Mouse (Mus musculus) liver, adult 2 months (tissue): ENCODE measurements at regions not wholly inside any gene's neighbourhood (a gene's known extent, or its start where the extent isn't known, plus 50 kb on each side); places are given as distances from the start of the nearest gene placed in this dataset.

Source experiments
- DNase-seq: peaks from one replicate; pipeline ENCODE4 v3.0.0-alpha.2; 2011; ENCODE audit warnings: low read depth, low spot score; ENCODE audit errors: extremely low read depth
- H3K27ac ChIP-seq: fragments of 200-500 bp; replicated peaks from 2 replicates; pipeline ENCODE4 v1.5.1; 2012; ENCODE audit warnings: low read depth, mild to moderate bottlenecking, control low read depth, inconsistent platforms, low read length; ENCODE audit not compliant: insufficient read depth
- H3K27me3 ChIP-seq: fragments of 200-500 bp; 2 replicates; pipeline ENCODE4 v1.6.1; 2012; ENCODE audit warnings: mild to moderate bottlenecking, moderate library complexity, low read length, inconsistent platforms; ENCODE audit not compliant: control insufficient read depth, insufficient read depth
- H3K36me3 ChIP-seq: fragments of 200-500 bp; 2 replicates; pipeline ENCODE4 v1.6.1; 2012; ENCODE audit warnings: low read length, inconsistent platforms; ENCODE audit not compliant: control insufficient read depth, insufficient read depth
- H3K4me1 ChIP-seq: fragments of 200-500 bp; 2 replicates; pipeline ENCODE4 v1.6.1; 2011; ENCODE audit warnings: low read length; ENCODE audit not compliant: control insufficient read depth, insufficient read depth
- H3K4me3 ChIP-seq: fragments of 200-500 bp; 2 replicates; pipeline ENCODE4 v1.5.1; 2011; ENCODE audit warnings: low read depth, mild to moderate bottlenecking, control low read depth, low read length, moderate library complexity; ENCODE audit not compliant: insufficient read depth
- H3K79me2 ChIP-seq: fragments of 200-500 bp; 2 replicates; pipeline ENCODE4 v1.6.1; 2012; ENCODE audit warnings: inconsistent platforms, mild to moderate bottlenecking, low read length, moderate library complexity; ENCODE audit not compliant: control insufficient read depth, insufficient read depth
- H3K9ac ChIP-seq: fragments of 200-500 bp; 2 replicates; pipeline ENCODE4 v1.6.1; 2012; ENCODE audit warnings: low read depth, mild to moderate bottlenecking, control low read depth, inconsistent platforms, low read length
- CTCF ChIP-seq: fragments of 200-500 bp; IDR thresholded peaks from 2 replicates; pipeline ENCODE4 v1.5.1; 2011; ENCODE audit warnings: low read depth, low read length, control low read depth
- POLR2A ChIP-seq: fragments of 200-500 bp; IDR thresholded peaks from 2 replicates; pipeline ENCODE4 v1.6.1; 2011; ENCODE audit warnings: low read length, control low read depth; ENCODE audit not compliant: insufficient read depth; ENCODE audit errors: extremely low read depth
- WGBS: fragments of 180-500 bp; shearing (Covaris S2); methylation state at CpG from one replicate; pipeline ENCODE4 v1.1.7; 2018; 5-methylcytosine and 5-hydroxymethylcytosine counted together

GRCm38 (mm10) chr3:115622920-115623319 lies 92.0 kb downstream of the S1pr1 start:
- Histone ChIP-seq H3K4me1 (peaks cover 11% of the 10 kb centered on the region; the same call in 1 of the 2 replicates), H3K27me3 (no peaks in the 10 kb centered on the region), H3K79me2 (no peaks in the 10 kb centered on the region), H3K36me3 (no peaks in the 10 kb centered on the region), H3K27ac (no peak overlapping the region), H3K4me3 (no peak overlapping the region), H3K9ac (no peak overlapping the region)
- TF ChIP-seq POLR2A = no peak
- TF ChIP-seq CTCF = no peak
- 97% methylated on average over 3 of the region's 3 CpGs for WGBS
- no peak for DNase-seq

GRCm38 (mm10) chr3:115622300-115622699 lies 92.6 kb downstream of the S1pr1 start:
- Histone ChIP-seq H3K79me2 (no peaks in the 10 kb centered on the region), H3K27me3 (no peaks in the 10 kb centered on the region), H3K36me3 (no peaks in the 10 kb centered on the region), H3K4me1 (peaks cover 11% of the 10 kb centered on the region; the same call in 1 of the 2 replicates), H3K4me3 (no peak overlapping the region), H3K9ac (no peak overlapping the region), H3K27ac (no peak overlapping the region)
- TF ChIP-seq CTCF = no peak
- no peak for TF ChIP-seq POLR2A
- DNase-seq = no peak
- WGBS = 86% methylated on average over 2 of the region's 2 CpGs

- no peak for TF ChIP-seq POLR2A
- TF ChIP-seq CTCF = no peak
- WGBS = 25% methylated on average over 3 of the region's 3 CpGs
- no peak overlapping the region for H3K9ac ChIP-seq
- no peak overlapping the region for H3K27ac ChIP-seq
- H3K4me1 ChIP-seq = peaks cover 11% of the 10 kb centered on the region; the same call in 1 of the 2 replicates
- no peaks in the 10 kb centered on the region for H3K79me2 ChIP-seq
- peak; percentile 81 for DNase-seq
- H3K36me3 ChIP-seq = no peaks in the 10 kb centered on the region
- no peak overlapping the region for H3K4me3 ChIP-seq
- no peaks in the 10 kb centered on the region for H3K27me3 ChIP-seq
Observed at GRCm38 (mm10) chr3:115619970-115620369, 94.9 kb downstream of the S1pr1 start.

- peak; percentile 82 for DNase-seq
- Histone ChIP-seq H3K36me3 (no peaks in the 10 kb centered on the region), H3K79me2 (no peaks in the 10 kb centered on the region), H3K27me3 (no peaks in the 10 kb centered on the region), H3K9ac (no peak overlapping the region), H3K4me3 (no peak overlapping the region), H3K4me1 (peaks cover 23% of the 10 kb centered on the region), H3K27ac (no peak overlapping the region)
- TF ChIP-seq POLR2A (no peak), CTCF (peak; percentile 66)
- WGBS = 17% methylated on average over 7 of the region's 7 CpGs
Observed at GRCm38 (mm10) chr3:115615994-115616598, 98.8 kb downstream of the S1pr1 start.

GRCm38 (mm10) chr3:115612859-115613258 lies 102.0 kb downstream of the S1pr1 start:
- H3K9ac ChIP-seq = no peak overlapping the region
- H3K27me3 ChIP-seq = no peaks in the 10 kb centered on the region
- peak; percentile 99 for DNase-seq
- H3K27ac ChIP-seq = no peak overlapping the region
- H3K79me2 ChIP-seq = no peaks in the 10 kb centered on the region
- H3K36me3 ChIP-seq = no peaks in the 10 kb centered on the region
- TF ChIP-seq CTCF (no peak), POLR2A (no peak)
- peaks cover 14% of the 10 kb centered on the region for H3K4me1 ChIP-seq
- 17% methylated on average over 6 of the region's 6 CpGs for WGBS
- no peak overlapping the region for H3K4me3 ChIP-seq

GRCm38 (mm10) chr3:115608087-115608486 lies 106.8 kb downstream of the S1pr1 start:
- DNase-seq = no peak
- H3K79me2 ChIP-seq = no peaks in the 10 kb centered on the region
- TF ChIP-seq CTCF (no peak), POLR2A (no peak)
- no peaks in the 10 kb centered on the region for H3K36me3 ChIP-seq
- H3K27me3 ChIP-seq = no peaks in the 10 kb centered on the region
- H3K9ac ChIP-seq = no peak overlapping the region
- H3K4me3 ChIP-seq = no peak overlapping the region
- H3K4me1 ChIP-seq = peaks cover 8% of the 10 kb centered on the region; the same call in 1 of the 2 replicates
- 88% methylated on average over 5 of the region's 5 CpGs for WGBS
- H3K27ac ChIP-seq = no peak overlapping the region
